ENCODE assay signal across 18 mouse cellular contexts in the genomic region with DNA sequence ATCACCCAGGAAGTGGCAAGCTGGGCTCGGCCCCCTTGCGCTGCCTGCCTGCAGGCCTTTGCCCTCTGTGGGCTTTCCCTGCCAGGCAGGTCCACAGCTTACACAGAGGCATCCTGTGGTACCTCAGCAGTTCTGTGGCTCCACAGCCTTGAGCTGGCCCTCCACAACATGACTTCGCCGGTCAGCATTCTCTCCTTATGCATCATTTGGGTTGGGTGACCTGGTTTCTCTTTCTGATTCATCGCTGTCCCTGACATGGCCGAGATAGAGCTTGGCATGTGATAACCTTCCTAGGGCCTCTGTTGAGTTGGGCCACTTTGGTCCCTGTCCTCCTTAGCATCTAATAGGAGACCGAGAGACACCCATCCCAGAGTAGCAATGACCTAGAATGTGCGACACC. TPM values are rescaled to one million over a fixed set of nuclear protein-coding genes. Genes with fewer than 3 reads are reported as not detected.
"Had no signal": no experiment of that assay in that cellular context is flagged by ENCODE, and none has a peak within 500 bp of the region (broad histone marks: within the 10 kb centered on the region; RNA-seq: fewer than 3 reads in every experiment).

No protein-coding gene starts in this region.

- H3K27ac ChIP-seq: layer of hippocampus, adult 2 months; limb, embryonic 13.5 days; liver, embryonic 14.5 days; midbrain, embryonic 13.5 days had no signal

- H3K36me3 ChIP-seq: limb, embryonic 13.5 days; midbrain, embryonic 13.5 days had no signal

- ATAC-seq: lung, postnatal 0 days; midbrain, embryonic 13.5 days had no signal

- H3K9me3 ChIP-seq: limb, embryonic 13.5 days; midbrain, embryonic 13.5 days had no signal

- DNase-seq: kidney, postnatal 10 days; kidney, postnatal 4 days; left cerebral cortex, postnatal 4 days; lung, adult 2 months; lung, postnatal 36 days; right cerebral cortex, postnatal 4 days; spleen, adult 18-20 months; thymus, adult 18-20 months; thymus, postnatal 14 days had no signal

- H3K4me3 ChIP-seq: layer of hippocampus, adult 2 months; limb, embryonic 13.5 days; midbrain, embryonic 13.5 days had no signal

- H3K4me2 ChIP-seq: limb, embryonic 13.5 days; midbrain, embryonic 13.5 days had no signal

- H3K9ac ChIP-seq: limb, embryonic 13.5 days; liver, embryonic 14.5 days; midbrain, embryonic 13.5 days had no signal

- H3K27me3 ChIP-seq: limb, embryonic 13.5 days; midbrain, embryonic 13.5 days had no signal

RNA-seq across cellular contexts. Expression of gene Acp7, which starts 25.2 kb away (rescaled TPM):
- total RNA-seq: liver, adult 2 months; megakaryocyte progenitor cell, adult 5-6 weeks had no signal
- polyA plus RNA-seq: limb, embryonic 13.5 days; liver, adult 2 months; liver, embryonic 14.5 days; lung, postnatal 0 days; midbrain, embryonic 13.5 days; neural tube, embryonic 14.5 days; stomach, embryonic 14.5 days had no signal

RNA-seq across cellular contexts. Expression of gene Nccrp1, which starts 58.9 kb away (rescaled TPM):
- total RNA-seq: left cerebral cortex, postnatal 4 days; liver, adult 2 months; megakaryocyte progenitor cell, adult 5-6 weeks had no signal
- polyA plus RNA-seq: limb, embryonic 13.5 days; liver, embryonic 14.5 days; lung, postnatal 0 days; midbrain, embryonic 13.5 days; stomach, embryonic 14.5 days had no signal
